Mouse (Mus musculus) liver, embryonic 15.5 days (tissue): Measurements from ENCODE around the gene Cyp26c1. TPM values are rescaled to one million over a fixed set of nuclear protein-coding genes. Genes with fewer than 3 reads are reported as not detected.

Experiments
- ATAC-seq: fragments of 200-750 bp; cut with Nextera tagmentation; 2 replicates; pipeline ENCODE4 v1.8.0; 2017; ENCODE audit warnings: moderate number of reproducible peaks, mild to moderate bottlenecking, moderate library complexity; ENCODE audit not compliant: insufficient read depth
- H3K27ac ChIP-seq: fragments of 300-500 bp; sonication (generic); replicated peaks from 2 replicates; pipeline ENCODE4 v1.5.1; 2015; ENCODE audit warnings: mild to moderate bottlenecking, inconsistent platforms
- H3K27me3 ChIP-seq: fragments of 300-500 bp; sonication (generic); 2 replicates; pipeline ENCODE4 v1.6.1; 2015; ENCODE audit warnings: mild to moderate bottlenecking, inconsistent platforms
- H3K36me3 ChIP-seq: fragments of 300-500 bp; sonication (generic); replicated peaks from 2 replicates; pipeline ENCODE4 v1.6.1; 2015; ENCODE audit warnings: moderate library complexity, mild to moderate bottlenecking, inconsistent platforms
- H3K4me1 ChIP-seq: fragments of 300-500 bp; sonication (generic); replicated peaks from 2 replicates; pipeline ENCODE4 v1.6.1; 2015; ENCODE audit warnings: inconsistent platforms
- H3K4me2 ChIP-seq: fragments of 300-500 bp; sonication (generic); 2 replicates; pipeline ENCODE4 v1.6.1; 2015; ENCODE audit warnings: moderate library complexity, mild to moderate bottlenecking, inconsistent platforms
- H3K4me3 ChIP-seq: fragments of 300-500 bp; sonication (generic); replicated peaks from 2 replicates; pipeline ENCODE4 v1.5.1; 2015; ENCODE audit warnings: mild to moderate bottlenecking, inconsistent platforms
- H3K9ac ChIP-seq: fragments of 300-500 bp; sonication (generic); 2 replicates; pipeline ENCODE4 v1.6.1; 2015; ENCODE audit warnings: moderate library complexity, mild to moderate bottlenecking, inconsistent platforms
- H3K9me3 ChIP-seq: fragments of 300-500 bp; sonication (generic); replicated peaks from 2 replicates; pipeline ENCODE4 v1.6.1; 2016; ENCODE audit warnings: inconsistent platforms
- WGBS: fragments of 180-500 bp; shearing (Covaris S2); methylation state at CpG from one replicate; pipeline ENCODE4 v1.1.7; 2015; ENCODE audit warnings: mixed read lengths; ENCODE audit not compliant: insufficient replicate concordance; 5-methylcytosine and 5-hydroxymethylcytosine counted together
- polyA plus RNA-seq: library from polyadenylated mRNA; unstranded; fragments of >200 nt; fragmentation: Nextera tagmentation; extraction: Ambion mirVana; gene quantifications from 2 replicates; pipeline ENCODE4 v1.2.1, GENCODE M21; 2015

The Cyp26c1 gene
- polyA plus RNA-seq, 1 experiment from 2014 or later, result not detected

DNA sequence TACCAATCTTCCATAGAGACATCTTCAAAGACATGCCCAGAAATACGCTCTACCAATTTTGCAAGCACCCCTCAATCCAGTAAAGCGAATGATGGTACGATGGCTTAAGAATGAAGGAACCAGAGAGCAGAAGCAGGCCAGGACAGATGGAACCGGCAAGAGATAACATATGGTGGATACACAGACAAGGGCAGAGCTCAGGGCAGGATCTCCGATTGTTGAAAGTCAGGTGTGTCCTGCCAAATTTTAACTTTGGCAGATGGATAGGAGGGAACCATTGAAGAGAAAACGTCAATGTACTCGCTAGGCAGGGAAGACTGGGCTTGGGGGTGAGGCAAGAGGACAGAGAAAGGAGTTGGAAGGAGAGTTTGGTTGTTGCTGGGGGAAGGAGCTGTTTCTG lies 41.2 kb downstream of the Cyp26c1 start:
- no peaks in the 10 kb centered on the region for H3K9me3 ChIP-seq

DNA sequence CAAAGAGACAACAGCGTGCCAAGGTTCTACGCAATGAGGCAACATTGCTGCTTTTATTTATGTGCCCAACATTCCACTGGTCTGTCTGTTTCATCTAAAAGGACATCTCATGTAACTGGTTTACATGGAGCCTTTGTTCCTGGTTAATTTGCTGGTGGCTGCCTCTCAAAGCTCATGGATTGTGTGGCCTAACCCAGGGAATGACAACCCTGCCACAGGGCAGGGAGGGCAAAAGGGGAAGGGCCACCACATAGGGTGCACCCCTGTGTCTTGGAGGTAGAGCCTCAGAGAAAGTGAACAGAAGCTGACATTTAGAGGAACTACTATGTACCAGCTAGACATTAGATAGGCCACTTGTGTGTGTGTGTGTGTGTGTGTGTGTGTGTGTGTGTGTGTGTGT lies 42.0 kb downstream of the Cyp26c1 start:
- no peak overlapping the region for H3K9ac ChIP-seq
- H3K4me3 ChIP-seq, result no peak overlapping the region
- 0 out of 2 replicates have a peak, but pooled peaks cover 4% of the 10 kb centered on the region for H3K27me3 ChIP-seq
- no peak overlapping the region for H3K4me2 ChIP-seq
- H3K27ac ChIP-seq, result no peak overlapping the region
- no peaks in the 10 kb centered on the region for H3K36me3 ChIP-seq
- H3K4me1 ChIP-seq, result no peaks in the 10 kb centered on the region
- ATAC-seq, result no peak
- 76% methylated on average over 2 of the region's 2 CpGs for WGBS
- H3K9me3 ChIP-seq, result no peaks in the 10 kb centered on the region

More for the DNA sequence above, 41.2 kb downstream of the Cyp26c1 start:
- Histone ChIP-seq H3K4me2 (no peak overlapping the region), H3K27ac (no peak overlapping the region), H3K36me3 (no peaks in the 10 kb centered on the region), H3K27me3 (0 out of 2 replicates have a peak, but pooled peaks cover 4% of the 10 kb centered on the region), H3K4me3 (no peak overlapping the region), H3K9ac (no peak overlapping the region), H3K4me1 (no peaks in the 10 kb centered on the region)
- WGBS, result 71% methylated on average over 7 of the region's 7 CpGs
- no peak for ATAC-seq

GRCm38 (mm10) chr19:37735426-37735825 lies 50.0 kb downstream of the Cyp26c1 start:
- H3K27ac ChIP-seq, result no peak overlapping the region
- H3K4me3 ChIP-seq, result no peak overlapping the region
- 64% methylated on average over 8 of the region's 8 CpGs for WGBS
- no peak for ATAC-seq
- H3K9me3 ChIP-seq, result no peaks in the 10 kb centered on the region
- H3K4me1 ChIP-seq, result no peaks in the 10 kb centered on the region
- H3K27me3 ChIP-seq, result no peaks in the 10 kb centered on the region
- no peak overlapping the region for H3K9ac ChIP-seq
- no peak overlapping the region for H3K4me2 ChIP-seq
- H3K36me3 ChIP-seq, result no peaks in the 10 kb centered on the region

- no peaks in the 10 kb centered on the region for H3K36me3 ChIP-seq
- H3K4me1 ChIP-seq, result no peaks in the 10 kb centered on the region
- no peaks in the 10 kb centered on the region for H3K27me3 ChIP-seq
- no peak overlapping the region for H3K27ac ChIP-seq
- no peaks in the 10 kb centered on the region for H3K9me3 ChIP-seq
- 70% methylated on average over 3 of the region's 3 CpGs for WGBS
- H3K4me3 ChIP-seq, result no peak overlapping the region
- no peak overlapping the region for H3K4me2 ChIP-seq
- no peak overlapping the region for H3K9ac ChIP-seq
- ATAC-seq, result no peak
Measured at GRCm38 (mm10) chr19:37738575-37738974, 53.2 kb downstream of the Cyp26c1 start.

DNA sequence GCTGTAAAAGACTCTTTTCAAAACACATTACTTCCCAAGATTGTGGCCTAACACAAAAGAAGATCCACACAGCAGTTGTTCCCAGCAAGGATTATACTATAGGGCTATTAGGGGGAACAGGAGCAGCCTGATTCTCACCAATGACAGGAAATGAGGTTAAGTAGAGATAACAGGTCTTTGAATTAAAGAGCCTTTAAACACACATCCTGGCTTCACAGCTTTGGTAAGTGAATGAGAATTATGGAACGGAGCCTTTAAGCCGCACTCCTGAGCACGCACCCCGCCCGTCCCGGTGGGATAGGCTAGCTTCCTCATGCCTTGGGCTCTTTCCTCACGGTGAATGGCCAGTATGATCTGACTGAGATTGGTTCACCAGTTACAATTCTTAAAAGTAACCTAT lies 54.7 kb downstream of the Cyp26c1 start:
- Histone ChIP-seq H3K36me3 (no peaks in the 10 kb centered on the region), H3K27ac (no peak overlapping the region), H3K4me1 (no peaks in the 10 kb centered on the region), H3K4me2 (no peak overlapping the region), H3K9ac (no peak overlapping the region), H3K4me3 (no peak overlapping the region), H3K9me3 (no peaks in the 10 kb centered on the region), H3K27me3 (no peaks in the 10 kb centered on the region)
- WGBS, result 14% methylated on average over 7 of the region's 7 CpGs
- no peak for ATAC-seq

Other genes starting within 250 kb of the Cyp26c1 start
- 27.2 and 27.5 TPM in 2 replicates for gene Exoc6, start 135.2 kb upstream of the Cyp26c1 start, polyA plus RNA-seq
- 0.16 and 0.20 TPM in 2 replicates for gene Cyp26a1, start 12.2 kb downstream of the Cyp26c1 start, polyA plus RNA-seq